Comparison of ENCODE assay signal across 9 mouse cellular contexts in the genomic region with DNA sequence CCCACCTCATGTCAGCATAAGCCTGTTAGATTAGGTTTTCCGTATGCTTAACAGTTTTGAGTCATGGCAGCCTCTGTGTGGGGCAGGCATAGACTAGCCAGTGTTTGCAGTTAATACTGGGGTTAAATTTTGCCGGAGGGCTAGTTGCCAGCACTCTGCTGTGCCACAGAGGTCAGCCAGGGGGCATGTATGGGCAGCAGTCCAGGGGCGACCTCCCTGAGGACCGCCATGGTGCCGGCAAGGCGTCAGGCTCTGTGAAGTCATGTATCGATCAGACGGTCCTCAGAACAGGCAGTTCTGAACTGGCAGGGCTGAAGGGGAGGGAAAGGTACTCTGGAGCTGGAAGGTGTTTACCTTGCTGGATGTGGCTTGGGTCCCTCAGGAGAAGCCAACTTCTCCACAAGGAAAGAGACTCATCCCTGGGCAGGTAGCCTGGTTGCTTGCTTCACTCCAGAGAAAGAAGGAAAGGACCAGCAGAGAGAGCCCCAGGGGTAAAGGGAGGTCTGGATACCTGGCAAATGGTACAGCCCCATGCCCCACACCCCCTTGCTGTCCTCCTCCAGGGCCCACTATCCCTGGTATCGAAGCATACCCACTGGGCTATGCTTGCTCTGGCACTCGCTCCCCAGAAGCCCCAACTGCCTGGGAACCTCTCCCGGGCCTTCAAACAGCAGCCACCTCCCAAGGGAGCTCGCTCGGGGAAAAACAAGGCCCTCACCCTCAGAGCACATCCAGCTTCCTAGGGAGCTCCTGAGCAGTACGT.
DNase-seq lines count a peak whose midpoint lies in the region; ATAC-seq and TF ChIP-seq lines count a peak whose summit lies in the region.
"Had no signal": no experiment of that assay in that cellular context is flagged by ENCODE, and none has a peak within 500 bp of the region (broad histone marks: within the 10 kb centered on the region; RNA-seq: fewer than 3 reads in every experiment).

No protein-coding gene starts in this region.

- no peak for ATAC-seq in megakaryocyte, adult 5-6 weeks (ENCODE audit: poor library complexity, severe bottlenecking)
- no peak for ATAC-seq in heart, postnatal 0 days (ENCODE audit: insufficient read depth, low read depth)
- no peak for ATAC-seq in stomach, embryonic 14.5 days (ENCODE audit: insufficient number of reproducible peaks, insufficient read depth, low FRiP score, low read depth)

- TF ChIP-seq CTCF in heart, postnatal 0 days (IDR thresholded peaks at IDR 0.05; ENCODE audit: low read depth), result no peak

- TF ChIP-seq EP300 in heart, postnatal 0 days (IDR thresholded peaks at IDR 0.05; ENCODE audit: low read depth), result no peak

- peak overlapping the region; percentile 19; the same call in 1 of the 2 replicates for H3K4me2 ChIP-seq in heart, postnatal 0 days (ENCODE audit: low read depth, low read length)
- peak overlapping the region; percentile 12; the same call in 1 of the 2 replicates for H3K4me2 ChIP-seq in stomach, embryonic 14.5 days (replicated peaks; ENCODE audit: low read depth, low read length)

- H3K27me3 ChIP-seq in megakaryocyte, embryonic 14.5 days (replicated peaks), result peaks cover 8% of the 10 kb centered on the region
- no peaks in the 10 kb centered on the region for H3K27me3 ChIP-seq in heart, postnatal 0 days (ENCODE audit: control insufficient read depth, insufficient read depth, low read length)
- H3K27me3 ChIP-seq in stomach, embryonic 14.5 days (ENCODE audit: control insufficient read depth, insufficient read depth, low read length), result no peaks in the 10 kb centered on the region

- peaks cover 93% of the 10 kb centered on the region for H3K4me1 ChIP-seq in megakaryocyte, embryonic 14.5 days
- peaks cover 56% of the 10 kb centered on the region for H3K4me1 ChIP-seq in heart, postnatal 0 days (ENCODE audit: control insufficient read depth, insufficient read depth)
- H3K4me1 ChIP-seq in stomach, embryonic 14.5 days (ENCODE audit: control insufficient read depth, insufficient read depth, low read length), result peaks cover 69% of the 10 kb centered on the region

- H3K4me3 ChIP-seq in megakaryocyte, embryonic 14.5 days (replicated peaks), result peak overlapping the region; percentile 28
- H3K4me3 ChIP-seq in heart, postnatal 0 days (ENCODE audit: low read depth, low read length), result no peak overlapping the region
- no peak overlapping the region for H3K4me3 ChIP-seq in stomach, embryonic 14.5 days (ENCODE audit: low read depth, low read length)

- peak overlapping the region; percentile 52 for H3K27ac ChIP-seq in heart, postnatal 0 days (ENCODE audit: low read depth)
- peak overlapping the region; percentile 55; the same call in 1 of the 2 replicates for H3K27ac ChIP-seq in stomach, embryonic 14.5 days (ENCODE audit: low read length)

- H3K36me3 ChIP-seq in megakaryocyte, embryonic 14.5 days (replicated peaks; ENCODE audit: low read length), result peaks cover 47% of the 10 kb centered on the region
- H3K36me3 ChIP-seq in heart, postnatal 0 days (replicated peaks; ENCODE audit: control insufficient read depth, insufficient read depth, low read length), result 0 out of 2 replicates have a peak, but pooled peaks cover 7% of the 10 kb centered on the region
- no peaks in the 10 kb centered on the region for H3K36me3 ChIP-seq in stomach, embryonic 14.5 days (ENCODE audit: control insufficient read depth, insufficient read depth, low read length)

- WGBS in heart, postnatal 0 days, result 31% methylated on average over 14 of the region's 14 CpGs
- 46% methylated on average over 14 of the region's 14 CpGs for WGBS in stomach, embryonic 14.5 days

- peak; percentile 5 for DNase-seq in heart, postnatal 0 days (ENCODE audit: low spot score)
- peak; percentile 52 for DNase-seq in kidney, postnatal 14 days
- no peak for DNase-seq in yolk sac, embryonic 10.5 days (ENCODE audit: low spot score)
- no peak for DNase-seq in cerebellum, adult 11-12 months
- DNase-seq in frontal cortex, postnatal 10 days (ENCODE audit: low spot score in 2 of 2), result no peak
- DNase-seq: lung, postnatal 14 days had no signal

- no peaks in the 10 kb centered on the region for H3K9me3 ChIP-seq in megakaryocyte, embryonic 14.5 days
- no peaks in the 10 kb centered on the region for H3K9me3 ChIP-seq in heart, postnatal 0 days (replicated peaks; ENCODE audit: control insufficient read depth, low read length)
- H3K9me3 ChIP-seq in stomach, embryonic 14.5 days (ENCODE audit: control insufficient read depth, low read depth, low read length), result no peaks in the 10 kb centered on the region

- H3K9ac ChIP-seq in heart, postnatal 0 days (replicated peaks; ENCODE audit: low read depth, low read length), result no peak overlapping the region
- no peak overlapping the region for H3K9ac ChIP-seq in stomach, embryonic 14.5 days (replicated peaks; ENCODE audit: low read depth, low read length)

Comparison
In these comparisons a context has a peak if more than half of its experiments do, and no peak if none do; other contexts are left out.
1. DNase-seq: peak in heart, postnatal 0 days (single experiment) and kidney, postnatal 14 days (single experiment); none in yolk sac, embryonic 10.5 days (single experiment), cerebellum, adult 11-12 months (single experiment) and frontal cortex, postnatal 10 days (0 of 2).